Mouse (Mus musculus): Measurements from ENCODE around the gene Ccdc22. TPM values are rescaled to one million over a fixed set of nuclear protein-coding genes. Genes with fewer than 3 reads are reported as not detected.

Gene Ccdc22
- total and polyA plus RNA-seq, 3 experiments: 23.9 to 32.4 (median 26.0) TPM

GRCm38 (mm10) chrX:7567491-7567890 lies 37.8 kb downstream of the Ccdc22 start:
- Histone ChIP-seq H3K4me2 (ENCODE audit: insufficient read depth, low read depth, poor library complexity, severe bottlenecking) (no peak overlapping the region), H3K36me3 (replicated peaks in 1 of 2; ENCODE audit: control insufficient read depth in 1 of 2, insufficient read depth in 1 of 2, low read length in 1 of 2) (peaks cover 0 to 2% of the 10 kb centered on the region in 2 experiments), H3K9me3 (replicated peaks; ENCODE audit: low read length) (no peaks in the 10 kb centered on the region), H3K27me3 (replicated peaks) (no peaks in the 10 kb centered on the region), H3K27ac (ENCODE audit: insufficient read depth, low read depth) (no peak overlapping the region), H3K9ac (ENCODE audit: insufficient read depth, low read depth) (no peak overlapping the region), H3K4me3 (replicated peaks in 1 of 3; ENCODE audit: low read depth in 2 of 3, low read length in 2 of 3, poor library complexity in 1 of 3) (no peak overlapping the region), H3K4me1 (ENCODE audit: control insufficient read depth in 1 of 2, insufficient read depth in 2 of 2) (peaks cover 6 to 14% of the 10 kb centered on the region in 2 experiments; a peak in 3 of 4 replicates), H3K79me2 (replicated peaks; ENCODE audit: control insufficient read depth, extremely low read depth, insufficient read depth, poor library complexity, severe bottlenecking) (no peaks in the 10 kb centered on the region)
- in situ Hi-C loops (cut with MboI; ENCODE audit: low pct_ligation_motif_present, low pct_unique_long_range_greater_than_20kb, low sequenced_read_pairs): no loop called here
- no peak for DNase-seq (ENCODE audit: extremely low read depth)
- dilution Hi-C loops (cut with MboI; ENCODE audit: extremely low pct_ligation_motif_present, extremely low pct_unique_long_range_greater_than_20kb, low sequenced_read_pairs): no loop called here
- no peak for TF ChIP-seq SMC3 (IDR thresholded peaks at IDR 0.05; ENCODE audit: low read depth, low read length)
- TF ChIP-seq NRF1 (IDR thresholded peaks at IDR 0.05; ENCODE audit: low read depth, low read length): no peak
- TF ChIP-seq GABPA (IDR thresholded peaks at IDR 0.05; ENCODE audit: insufficient replicate concordance, low read depth, low read length): no peak
- TF ChIP-seq ELF1 (IDR thresholded peaks at IDR 0.05; ENCODE audit: low read depth, low read length): no peak
- TF ChIP-seq JUN (IDR thresholded peaks at IDR 0.05; ENCODE audit: insufficient read depth, low read depth, low read length): no peak
- no peak for TF ChIP-seq POLR2A (IDR thresholded peaks at IDR 0.05; ENCODE audit: low read depth, low read length)
- no peak for TF ChIP-seq MAX (IDR thresholded peaks at IDR 0.05; ENCODE audit: low read length)
- no peak for TF ChIP-seq MAFK (IDR thresholded peaks at IDR 0.05; ENCODE audit: insufficient replicate concordance, low read length)
- TF ChIP-seq IRF4 (IDR thresholded peaks at IDR 0.05; ENCODE audit: low read depth, low read length): no peak
- no peak for TF ChIP-seq USF1 (IDR thresholded peaks at IDR 0.05; ENCODE audit: low read depth, low read length)
- TF ChIP-seq ZNF384 (IDR thresholded peaks at IDR 0.05; ENCODE audit: low read depth, low read length): no peak
- TF ChIP-seq MAZ (IDR thresholded peaks at IDR 0.05; ENCODE audit: low read depth, low read length): no peak
- no peak for TF ChIP-seq CHD2 (IDR thresholded peaks at IDR 0.05; ENCODE audit: low read length)
- no peak for TF ChIP-seq ZMIZ1 (IDR thresholded peaks at IDR 0.05; ENCODE audit: low read depth, low read length)

GRCm38 (mm10) chrX:7566352-7566751 lies 39.0 kb downstream of the Ccdc22 start:
- in situ Hi-C loops (cut with MboI; ENCODE audit: low pct_ligation_motif_present, low pct_unique_long_range_greater_than_20kb, low sequenced_read_pairs): no loop called here
- Histone ChIP-seq H3K9me3 (replicated peaks; ENCODE audit: low read length) (no peaks in the 10 kb centered on the region), H3K27me3 (replicated peaks) (no peaks in the 10 kb centered on the region), H3K36me3 (replicated peaks in 1 of 2; ENCODE audit: control insufficient read depth in 1 of 2, insufficient read depth in 1 of 2, low read length in 1 of 2) (peaks cover 0 to 2% of the 10 kb centered on the region in 2 experiments), H3K4me1 (ENCODE audit: control insufficient read depth in 1 of 2, insufficient read depth in 2 of 2) (0 out of 4 replicates have a peak, but pooled peaks cover 0 to 3% of the 10 kb centered on the region in 2 experiments), H3K9ac (ENCODE audit: insufficient read depth, low read depth) (no peak overlapping the region), H3K4me3 (replicated peaks in 1 of 3; ENCODE audit: low read depth in 2 of 3, low read length in 2 of 3, poor library complexity in 1 of 3) (no peak overlapping the region), H3K79me2 (replicated peaks; ENCODE audit: control insufficient read depth, extremely low read depth, insufficient read depth, poor library complexity, severe bottlenecking) (no peaks in the 10 kb centered on the region), H3K4me2 (ENCODE audit: insufficient read depth, low read depth, poor library complexity, severe bottlenecking) (no peak overlapping the region), H3K27ac (ENCODE audit: insufficient read depth, low read depth) (no peak overlapping the region)
- TF ChIP-seq POLR2AphosphoS2 (IDR thresholded peaks at IDR 0.05; ENCODE audit: low read depth, low read length) (no peak), TCF12 (IDR thresholded peaks at IDR 0.05; ENCODE audit: low read depth, low read length) (no peak), ELF1 (IDR thresholded peaks at IDR 0.05; ENCODE audit: low read depth, low read length) (no peak), SIN3A (IDR thresholded peaks at IDR 0.05; ENCODE audit: low read length) (no peak), CTCF (conservative IDR thresholded peaks at IDR 0.05 in 1 of 2, IDR thresholded peaks at IDR 0.05 in 1 of 2; ENCODE audit: low read depth in 2 of 2, low read length in 2 of 2) (no peak), UBTF (IDR thresholded peaks at IDR 0.05; ENCODE audit: low read depth, low read length) (no peak), PAX5 (IDR thresholded peaks at IDR 0.05; ENCODE audit: low read length) (no peak), NELFE (IDR thresholded peaks at IDR 0.05; ENCODE audit: low read depth, low read length) (no peak), USF2 (conservative IDR thresholded peaks at IDR 0.05; ENCODE audit: low read depth, low read length) (no peak), E2F4 (IDR thresholded peaks at IDR 0.05; ENCODE audit: insufficient replicate concordance, low read depth, low read length) (no peak), SMC3 (IDR thresholded peaks at IDR 0.05; ENCODE audit: low read depth, low read length) (no peak), TBP (conservative IDR thresholded peaks at IDR 0.05; ENCODE audit: low read depth, low read length) (no peak), HCFC1 (IDR thresholded peaks at IDR 0.05; ENCODE audit: low read depth, low read length) (no peak), EP300 (IDR thresholded peaks at IDR 0.05; ENCODE audit: low read length) (no peak), CHD1 (IDR thresholded peaks at IDR 0.05; ENCODE audit: low read depth, low read length) (no peak), KAT2A (IDR thresholded peaks at IDR 0.05; ENCODE audit: insufficient replicate concordance, low read length) (no peak), BHLHE40 (IDR thresholded peaks at IDR 0.05; ENCODE audit: low read depth, low read length) (no peak)
- DNase-seq (ENCODE audit: extremely low read depth): no peak
- dilution Hi-C loops (cut with MboI; ENCODE audit: extremely low pct_ligation_motif_present, extremely low pct_unique_long_range_greater_than_20kb, low sequenced_read_pairs): no loop called here
